Mouse (Mus musculus) mesoderm, embryonic 11.5 days (tissue): ENCODE results near the gene Fam83c.

Experiments
- DNase-seq: peaks from one replicate; pipeline ENCODE4 v3.0.0-alpha.2; 2012; ENCODE audit warnings: low read depth, low spot score

Gene Fam83c

DNA sequence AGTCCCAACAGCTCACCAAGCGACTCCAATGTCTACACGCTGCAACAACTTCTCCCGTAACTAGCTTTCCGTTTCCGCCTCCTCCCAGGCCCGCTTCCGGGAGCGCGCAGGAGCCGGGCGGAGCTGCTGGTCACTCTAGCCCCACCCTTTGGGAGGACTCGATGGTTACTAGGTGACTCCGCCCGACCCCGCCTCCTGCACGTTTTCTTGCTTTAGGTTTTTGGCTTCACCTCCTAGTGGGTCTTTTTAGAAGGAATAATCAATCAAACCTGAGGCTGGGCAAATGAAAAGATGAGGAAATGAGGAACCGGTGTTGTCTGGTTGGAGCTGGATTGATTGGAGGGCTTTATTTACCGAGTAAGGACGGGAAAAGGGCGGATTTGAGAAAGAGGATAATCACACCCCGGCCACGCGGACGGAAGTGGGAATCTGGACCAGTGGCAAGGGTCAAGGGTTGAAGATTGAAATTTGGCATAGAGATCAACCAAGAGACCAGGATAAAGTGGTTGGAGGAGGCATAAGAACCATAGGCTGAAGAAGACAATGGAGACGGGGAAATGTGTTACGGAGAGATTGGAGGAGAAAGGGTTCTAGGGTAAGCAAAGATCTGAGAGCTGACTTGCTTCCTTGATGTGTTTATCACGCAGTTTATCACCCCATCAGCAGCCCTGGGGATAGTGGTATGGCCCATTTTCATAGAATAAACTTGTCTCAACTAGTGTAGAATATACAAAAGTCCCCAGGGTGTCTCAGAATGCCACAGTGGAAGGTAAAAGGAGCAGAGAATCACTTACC, 7.8 kb downstream of the Fam83c start, which contains the start of gene Eif6:
TSS of gene Eif6 (minus strand) at position 296 of the 795 bp plus-strand sequence.
- DNase-seq, result peak; percentile 86

DNA sequence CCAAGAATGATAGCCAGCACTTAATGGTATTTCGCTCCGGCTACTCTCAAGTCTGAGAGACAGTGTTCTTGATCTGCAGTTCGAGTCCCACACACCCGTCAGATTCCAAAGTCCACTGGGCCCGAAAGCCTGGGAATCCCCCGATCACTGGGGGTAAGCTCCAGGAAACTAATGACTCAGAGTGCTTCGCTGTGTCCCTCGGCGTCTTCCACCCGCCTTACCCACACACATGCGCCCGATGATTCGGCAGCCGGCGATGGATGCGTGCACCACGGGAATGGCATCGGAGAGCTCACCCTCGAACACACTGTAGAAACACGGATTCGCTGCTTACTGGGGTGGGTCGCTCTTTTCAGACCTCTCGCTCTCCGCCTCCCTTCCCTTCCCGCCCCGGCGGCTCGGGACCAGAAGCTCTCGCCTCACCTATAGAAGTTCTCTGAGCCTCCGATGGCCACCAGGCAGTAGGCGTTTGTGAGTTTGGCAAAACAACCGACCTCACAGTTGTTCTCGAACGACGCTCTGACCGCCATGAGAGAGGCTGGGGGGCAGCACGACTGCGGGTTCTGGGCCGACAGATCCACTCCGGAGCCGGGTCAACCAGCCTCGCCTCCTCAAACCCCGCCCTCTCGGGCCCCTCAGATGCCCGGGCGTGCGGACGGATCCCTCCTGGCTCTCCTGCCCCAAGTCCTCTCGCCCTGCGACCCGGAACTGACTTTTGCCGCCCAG, 8.6 kb downstream of the Fam83c start:
- DNase-seq, result no peak

DNA sequence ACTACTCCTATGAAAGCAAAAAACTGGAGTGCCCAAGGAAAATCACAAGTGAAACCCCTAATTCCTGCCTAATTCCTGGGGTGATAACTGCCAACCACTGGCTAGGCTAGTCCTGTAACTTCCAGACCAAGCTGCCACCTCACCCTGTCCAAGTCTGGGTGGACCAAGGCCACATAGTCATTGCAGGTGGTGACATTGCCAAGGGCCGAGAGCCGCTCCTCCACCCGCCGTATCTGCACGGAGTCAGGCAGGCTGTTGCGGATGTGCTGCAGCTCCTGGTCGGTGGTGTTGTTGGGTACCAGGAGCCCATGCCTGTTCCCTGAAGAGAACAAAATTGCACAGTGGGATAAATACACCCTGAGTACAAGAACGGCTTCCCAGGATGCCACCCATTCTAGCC, 10.9 kb downstream of the Fam83c start:
- no peak for DNase-seq

DNA sequence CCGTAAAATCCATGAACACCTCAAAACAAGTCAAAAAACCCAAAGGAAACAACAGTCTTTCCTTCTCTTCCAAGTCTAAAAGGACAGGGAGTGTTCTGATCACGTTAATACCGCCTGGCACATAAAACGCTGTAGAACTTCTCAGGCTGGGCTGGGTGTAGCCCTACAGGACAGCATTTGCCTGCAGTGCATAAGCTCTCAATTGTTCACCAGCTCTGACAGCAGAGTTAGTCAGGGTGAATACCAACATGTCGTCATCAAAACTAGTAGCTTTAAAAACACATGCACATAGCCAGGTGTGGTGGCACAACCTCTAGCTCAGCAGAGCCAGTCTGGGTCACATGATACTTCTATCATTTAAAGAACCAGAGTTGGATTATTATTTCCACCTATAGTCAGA, 13.9 kb downstream of the Fam83c start:
- no peak for DNase-seq

DNA sequence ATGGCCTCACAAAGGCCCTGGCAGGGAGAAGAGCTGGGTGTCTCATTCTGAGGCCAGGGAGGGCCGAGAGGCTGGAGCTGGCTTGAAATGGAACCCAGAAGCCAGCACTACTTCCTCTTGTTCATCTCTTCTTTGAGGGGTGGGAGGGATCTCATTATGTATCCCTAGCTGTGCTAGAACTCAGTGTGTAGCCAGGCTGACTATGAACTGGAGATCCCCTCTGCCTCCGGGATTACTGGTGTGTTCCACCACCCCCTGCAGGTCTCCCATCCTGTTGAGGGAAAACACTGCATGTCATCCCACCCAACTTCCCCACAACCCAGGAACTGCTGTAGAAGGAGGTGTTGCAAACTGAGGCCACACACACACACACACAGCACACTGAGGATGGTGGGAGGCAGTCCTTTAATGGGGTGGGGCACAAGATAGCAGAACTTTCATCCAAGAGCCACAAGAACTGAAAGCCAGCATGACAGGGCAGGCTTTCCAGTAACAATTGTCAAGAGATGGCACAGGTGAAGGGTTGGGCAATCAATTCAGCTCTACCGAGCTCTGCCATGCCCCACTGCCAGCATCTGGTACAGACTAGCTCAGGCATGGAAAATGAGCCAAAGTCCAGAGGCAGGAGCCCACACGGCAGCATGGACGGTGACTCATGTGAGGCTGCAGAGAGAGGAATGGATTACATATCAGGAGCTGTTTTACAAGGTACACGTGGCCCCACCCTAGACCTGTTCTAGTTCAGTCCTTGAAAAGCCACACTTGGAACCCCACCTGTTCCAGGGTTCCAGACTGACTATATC, 15.0 kb downstream of the Fam83c start:
- no peak for DNase-seq

DNA sequence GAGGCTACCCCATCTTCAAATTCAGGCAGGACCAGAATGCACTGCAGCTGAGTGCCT, 15.4 kb downstream of the Fam83c start, which contains the start of gene BC029722:
TSS of gene BC029722 (minus strand) at position 35 of the 57 bp plus-strand sequence.
- no peak for DNase-seq

DNA sequence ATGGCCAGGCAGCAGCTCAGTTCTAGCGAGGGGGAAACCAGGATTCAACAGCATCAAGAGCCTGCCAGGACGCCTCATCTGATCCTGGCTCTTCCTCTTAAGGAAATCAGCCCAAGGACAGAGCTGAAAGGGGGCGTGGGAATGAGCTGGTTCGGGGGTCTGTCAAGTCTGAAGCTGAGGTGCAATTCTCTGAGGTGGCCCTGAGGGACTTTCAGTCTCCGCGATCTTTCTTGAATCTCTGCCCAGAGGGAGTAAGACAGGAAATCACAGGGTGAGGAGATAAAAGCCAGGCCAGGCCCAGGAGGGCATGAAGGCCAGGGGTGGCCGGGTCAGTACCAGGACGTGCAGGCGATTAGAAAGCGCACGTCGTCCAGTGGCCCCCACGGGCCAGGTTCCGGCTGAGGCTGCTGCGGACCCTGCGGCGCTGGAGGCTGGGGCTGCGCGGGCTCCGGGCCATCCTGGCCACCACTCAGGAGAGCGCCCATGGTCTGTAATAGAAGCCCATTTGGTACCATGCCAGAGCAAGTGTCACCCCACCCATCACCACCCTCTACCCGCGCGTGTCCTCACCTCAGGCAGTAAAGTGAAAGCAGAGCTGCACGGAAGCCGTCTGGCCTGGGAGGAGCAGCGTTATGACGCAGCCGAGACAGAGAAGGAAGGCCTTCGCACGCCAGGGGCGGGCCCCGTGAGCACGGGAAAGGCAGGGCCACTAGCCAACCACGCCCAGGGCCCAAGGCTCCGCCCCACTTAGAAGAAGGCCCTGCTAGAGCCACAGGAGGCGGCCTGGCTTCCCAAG, 15.9 kb downstream of the Fam83c start:
- DNase-seq, result peak; percentile 87

DNA sequence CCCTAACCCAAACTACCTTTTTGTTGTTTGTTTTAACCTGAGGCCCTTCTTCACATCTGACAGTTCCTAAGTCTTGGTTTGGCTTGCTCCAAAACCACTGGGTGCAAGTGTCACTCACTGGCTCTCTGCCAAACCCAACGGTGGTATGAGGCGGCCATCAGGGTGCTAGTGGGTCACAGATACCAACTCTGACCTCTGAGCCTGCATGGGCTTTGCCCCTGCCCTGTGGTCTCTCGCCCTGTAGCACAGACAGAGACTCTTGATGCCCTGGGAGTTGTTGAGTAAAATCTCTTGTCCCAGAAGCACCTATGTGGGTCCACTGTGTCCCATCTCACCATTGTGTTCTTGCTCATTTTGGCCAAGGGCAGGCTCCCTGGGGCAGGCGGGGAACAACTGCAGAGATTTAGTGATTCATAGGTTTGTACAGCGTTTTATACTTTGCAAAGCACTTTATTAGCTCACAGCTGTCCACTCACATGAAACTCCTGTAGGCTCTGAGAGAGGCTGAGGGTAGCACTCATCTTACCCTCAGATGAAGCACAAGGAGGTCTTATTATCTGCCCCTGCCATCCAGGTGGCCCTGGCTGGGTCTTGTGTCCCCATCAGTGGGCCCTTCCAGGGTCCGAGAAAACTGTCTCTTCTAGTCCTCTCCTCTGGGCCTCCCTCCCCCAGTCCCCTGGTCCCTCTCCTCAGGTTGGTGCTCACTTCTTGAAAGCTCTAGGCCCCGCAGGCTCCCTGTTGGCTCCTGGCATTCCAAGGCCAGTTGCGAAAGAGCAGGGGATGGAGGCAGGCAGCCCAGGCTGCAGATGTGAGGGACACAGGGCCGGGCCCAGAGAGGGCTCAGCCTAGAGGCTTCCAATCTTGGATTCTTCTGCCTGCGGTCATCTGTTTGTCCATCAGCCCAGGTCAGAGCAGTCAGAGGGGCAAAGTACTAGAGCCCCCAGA, 17.1 kb downstream of the Fam83c start:
- DNase-seq, result no peak

DNA sequence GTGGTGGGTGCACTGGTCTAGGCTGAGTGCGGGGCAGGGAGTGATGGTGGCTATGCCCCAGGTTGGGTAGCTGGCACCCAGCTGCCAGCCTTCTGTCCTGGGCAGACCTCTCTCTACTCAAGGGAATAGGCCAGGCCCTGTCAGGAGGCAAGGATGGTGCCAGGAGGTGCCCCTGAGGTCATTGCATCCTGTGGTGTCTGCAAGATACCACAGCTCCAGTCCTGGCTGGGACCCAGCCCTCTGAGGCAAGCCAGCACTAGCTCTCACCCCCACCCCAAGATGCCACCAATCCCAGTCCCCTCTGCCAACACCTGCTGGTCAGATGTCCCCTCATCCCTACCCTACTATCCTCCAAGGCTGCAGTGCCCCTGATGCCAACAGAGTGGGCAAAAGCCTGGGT, 18.5 kb downstream of the Fam83c start:
- no peak for DNase-seq

DNA sequence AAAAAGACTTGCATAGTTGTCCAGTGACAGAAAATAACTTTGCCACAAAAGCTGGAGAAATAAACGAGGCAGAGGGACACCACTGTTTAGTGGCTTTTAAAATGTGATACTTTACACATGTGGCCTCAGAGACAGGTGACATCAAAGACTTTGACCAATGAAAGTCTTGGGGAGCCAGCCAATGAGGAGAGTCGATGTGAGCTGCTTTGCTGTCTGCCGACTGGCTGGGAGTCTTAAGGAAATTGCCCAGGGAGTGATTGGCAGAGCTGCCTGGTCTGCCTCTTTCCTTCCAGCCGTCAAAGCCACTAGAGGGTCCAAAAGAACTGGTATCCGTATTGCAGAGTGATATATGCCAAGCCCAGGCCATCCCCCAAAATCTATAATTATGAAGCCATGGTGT, 19.8 kb downstream of the Fam83c start:
- no peak for DNase-seq

DNA sequence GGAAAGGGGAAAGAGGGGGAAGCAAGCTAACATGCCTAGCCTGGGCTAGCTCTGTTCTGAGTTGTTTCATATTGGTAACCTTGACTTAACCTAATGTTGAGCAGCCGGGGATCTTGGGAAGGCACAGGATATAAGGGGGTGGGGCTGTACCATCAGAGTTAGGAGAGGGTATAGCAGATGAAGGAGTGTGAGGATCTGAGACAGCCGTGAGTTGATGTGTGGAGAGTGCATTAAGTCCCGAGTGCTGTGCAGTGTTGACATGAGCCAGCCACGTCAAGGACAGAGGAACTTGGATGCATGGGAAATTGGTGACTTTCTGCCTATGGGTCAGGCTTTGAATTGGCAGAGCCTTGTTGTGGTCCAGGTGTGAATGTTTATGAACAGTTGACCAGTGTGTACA, 22.0 kb downstream of the Fam83c start:
- DNase-seq, result no peak

DNA sequence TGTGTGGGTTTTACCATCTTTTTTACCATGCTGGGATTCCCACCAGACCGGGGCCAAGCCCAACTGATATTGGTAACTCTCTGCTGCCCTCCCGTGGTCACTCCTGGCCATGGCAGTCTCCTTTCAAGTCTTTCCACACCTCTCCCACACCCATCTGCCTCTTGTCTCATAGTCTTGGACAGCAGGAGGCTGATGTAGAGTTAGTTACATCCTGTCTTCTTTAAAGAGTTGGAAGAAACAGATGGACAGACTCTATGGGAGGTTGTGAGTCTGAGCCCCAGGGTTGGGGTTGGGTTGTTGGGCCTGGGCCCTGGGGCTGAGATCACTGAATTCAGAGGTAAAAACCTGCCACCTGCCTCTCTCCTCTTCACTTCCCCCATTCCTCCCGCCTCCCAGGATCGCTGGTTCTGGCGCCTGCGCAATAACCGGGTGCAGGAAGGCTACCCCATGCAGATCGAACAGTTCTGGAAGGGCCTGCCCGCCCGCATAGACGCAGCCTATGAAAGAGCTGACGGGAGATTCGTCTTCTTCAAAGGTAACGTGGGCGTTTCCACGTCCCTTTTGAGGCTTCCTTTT, 22.7 kb downstream of the Fam83c start:
- peak; percentile 81 for DNase-seq

DNA sequence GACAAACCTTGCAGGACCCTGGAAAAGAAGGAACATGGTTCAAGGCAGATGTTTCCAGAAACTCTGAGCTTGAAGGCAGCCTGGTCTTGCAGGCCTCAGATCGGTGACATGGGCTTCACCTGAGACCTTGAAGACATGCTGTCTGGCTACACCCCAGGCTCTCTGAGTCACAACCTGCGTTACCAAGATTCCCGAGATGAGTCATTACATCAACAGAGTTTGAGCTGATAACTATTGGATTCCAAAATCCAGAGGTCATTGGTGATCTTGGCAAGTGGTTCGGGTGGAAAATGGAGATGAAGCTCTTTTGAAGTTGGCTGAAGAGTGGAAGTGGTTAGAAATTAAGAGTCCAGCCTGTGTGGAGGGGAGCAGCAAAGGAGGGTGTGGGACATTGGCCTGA, 25.0 kb downstream of the Fam83c start:
- DNase-seq, result no peak

DNA sequence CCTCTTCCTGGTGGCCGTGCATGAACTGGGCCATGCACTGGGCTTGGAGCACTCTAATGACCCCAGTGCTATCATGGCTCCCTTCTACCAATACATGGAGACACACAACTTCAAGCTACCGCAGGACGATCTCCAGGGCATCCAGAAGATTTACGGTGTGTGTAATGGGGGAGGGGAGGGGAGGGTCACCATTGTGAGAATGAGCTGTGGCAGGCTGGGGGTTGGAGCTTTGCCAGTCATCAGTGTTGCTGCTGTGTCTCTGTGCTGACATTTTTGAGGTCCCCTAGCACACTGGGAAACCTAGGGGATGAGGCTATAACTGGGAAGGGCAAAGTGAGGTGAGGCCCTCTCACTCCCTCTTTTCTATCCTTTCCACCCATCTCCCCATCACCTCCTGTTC, 27.2 kb downstream of the Fam83c start:
- no peak for DNase-seq

DNA sequence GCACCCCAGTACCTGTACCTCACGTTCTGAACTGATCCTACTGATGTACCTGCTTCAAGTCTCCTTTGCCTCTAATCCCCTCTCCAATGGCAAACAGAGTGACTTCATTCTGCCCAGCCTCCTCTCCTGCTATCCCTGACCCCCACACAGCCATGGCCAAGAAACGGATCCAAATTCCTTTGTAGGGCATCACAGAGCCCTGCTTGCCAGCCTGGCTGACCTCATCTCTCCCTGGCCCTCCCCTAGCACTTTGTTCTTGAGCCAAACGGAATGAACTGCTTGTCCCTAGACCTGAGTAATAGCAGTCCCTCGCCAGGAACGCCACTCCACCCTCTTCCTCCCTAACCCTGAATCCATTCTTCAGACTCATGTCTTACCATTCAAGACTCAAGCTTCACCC, 28.1 kb downstream of the Fam83c start:
- DNase-seq, result no peak

DNA sequence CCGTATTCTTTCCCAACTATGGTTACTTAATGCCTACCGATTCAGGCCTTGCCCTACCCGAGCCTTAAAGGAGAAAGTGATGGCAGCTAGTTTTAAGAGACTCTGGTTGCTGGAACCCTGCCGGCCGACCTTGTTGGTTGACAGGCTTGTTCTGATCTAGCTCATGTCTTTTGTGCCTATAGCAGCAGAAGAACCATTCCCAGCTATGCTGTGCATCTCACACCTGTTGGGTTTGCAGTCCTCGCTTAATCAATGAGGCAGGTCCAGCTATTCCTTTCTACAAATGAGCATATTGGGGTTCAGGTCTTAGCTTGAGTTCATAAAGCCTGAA, 28.8 kb downstream of the Fam83c start:
- no peak for DNase-seq

DNA sequence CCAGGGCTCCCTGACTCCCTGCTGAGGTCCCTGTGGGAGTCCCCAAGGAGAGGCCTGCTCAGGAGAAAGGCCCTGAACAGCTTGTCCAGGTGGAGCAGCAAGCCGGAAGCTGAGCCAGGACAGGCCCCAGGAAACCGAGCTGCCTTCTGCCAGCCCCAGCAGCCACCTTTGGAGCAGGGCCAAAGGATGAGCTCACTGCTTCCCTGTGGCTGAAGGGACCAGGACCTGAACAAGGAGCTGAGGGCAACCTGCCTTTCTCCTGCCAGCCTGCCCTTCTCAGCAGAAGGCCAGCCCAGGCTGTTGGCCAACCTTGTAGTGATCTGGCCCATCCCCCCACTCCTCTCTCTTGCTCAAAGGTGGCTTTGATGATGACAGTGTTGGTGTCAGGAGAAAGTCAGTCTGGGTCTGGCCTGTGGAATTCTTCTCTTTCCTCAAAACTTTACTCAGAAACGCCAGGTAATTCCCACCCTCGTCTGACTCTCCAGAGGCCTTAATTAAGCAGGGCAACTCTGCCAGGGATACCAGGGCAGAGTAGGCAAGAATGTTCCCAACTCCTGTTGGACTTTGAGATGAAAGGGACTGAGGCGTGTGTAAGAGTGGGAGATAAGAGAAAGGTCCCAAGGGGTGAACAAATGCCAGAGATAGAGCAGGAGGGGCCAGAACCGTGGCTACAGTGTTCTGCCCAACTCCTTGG, 29.3 kb downstream of the Fam83c start:
- DNase-seq, result no peak

DNA sequence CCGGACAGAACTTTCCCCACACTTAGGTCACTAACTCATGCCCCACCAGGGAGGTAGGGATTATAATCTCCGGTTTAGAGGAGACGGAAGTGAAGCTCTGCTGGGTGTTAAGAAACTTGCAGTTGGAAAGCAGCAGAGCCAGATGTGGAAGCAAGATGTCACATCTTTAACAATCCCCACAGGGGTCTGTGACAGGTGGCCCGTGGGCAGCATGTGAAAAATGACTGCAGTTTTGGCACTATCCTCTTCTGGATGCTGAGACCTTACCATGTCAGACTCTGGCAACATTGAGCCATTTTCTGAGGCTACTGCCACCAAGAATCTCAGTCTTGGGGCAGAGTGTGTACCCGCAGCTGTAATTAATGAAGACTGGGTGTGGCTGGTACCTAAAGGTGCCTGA, 30.6 kb downstream of the Fam83c start:
- no peak for DNase-seq

DNA sequence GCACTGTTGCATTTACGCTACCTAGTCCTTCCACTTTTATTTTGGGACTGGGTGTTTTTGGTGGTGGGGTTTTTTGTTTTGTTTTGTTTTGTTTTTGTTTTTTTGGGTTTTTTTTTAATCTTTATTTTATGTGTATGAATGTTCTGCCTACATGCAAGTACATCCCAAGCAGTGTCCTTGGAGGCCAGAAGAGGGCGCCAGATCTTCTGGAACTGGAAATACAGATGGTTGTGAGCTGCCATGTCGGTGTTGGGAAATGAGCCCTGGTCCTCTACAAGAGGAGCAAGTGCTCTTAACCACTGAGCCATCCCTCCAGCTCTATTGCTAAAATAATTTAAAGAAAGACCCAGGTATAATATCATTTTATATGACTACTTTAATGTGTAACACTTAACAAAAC, 31.9 kb downstream of the Fam83c start:
- DNase-seq, result peak; percentile 43

DNA sequence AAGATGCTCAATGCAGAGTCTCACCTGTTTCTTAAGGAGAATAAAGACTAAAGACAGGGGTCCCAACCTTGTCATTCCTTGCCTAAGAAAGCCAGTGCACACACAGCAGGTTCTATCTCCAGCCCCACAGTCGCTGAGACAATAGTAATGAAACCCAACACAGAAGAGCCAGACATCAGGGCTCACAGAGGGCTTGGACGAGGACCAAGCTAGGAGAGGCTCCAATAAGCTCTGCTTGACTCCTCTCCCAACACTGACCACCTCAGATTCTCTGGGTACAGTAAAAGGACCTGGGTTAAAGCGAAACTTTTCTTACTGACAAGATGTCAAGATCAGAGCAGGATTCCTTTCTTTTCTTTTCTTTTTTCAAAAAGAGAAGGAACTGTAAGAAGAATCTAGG, 36.0 kb downstream of the Fam83c start:
- DNase-seq, result no peak
